Mouse (Mus musculus): ENCODE measurements at regions not wholly inside any gene's neighbourhood (a gene's known extent, or its start where the extent isn't known, plus 50 kb on each side); places are given as distances from the start of the nearest gene placed in this dataset.

GRCm38 (mm10) chr9:115361191-115361590, 51.0 kb upstream of the Stt3b start:
- DNase-seq (ENCODE audit: extremely low read depth, low read depth, low spot score), result no peak

GRCm38 (mm10) chr9:115361881-115362280, 51.7 kb upstream of the Stt3b start:
- no peak for DNase-seq (ENCODE audit: extremely low read depth, low read depth, low spot score)

- no peak for DNase-seq (ENCODE audit: extremely low read depth, low read depth, low spot score)
Observed at GRCm38 (mm10) chr9:115362486-115362885, 52.3 kb upstream of the Stt3b start.

GRCm38 (mm10) chr9:115364919-115365861, 55.0 kb upstream of the Stt3b start:
- DNase-seq (ENCODE audit: extremely low read depth, low read depth, low spot score), result no peak

GRCm38 (mm10) chr9:115367808-115368207, 57.6 kb upstream of the Stt3b start:
- DNase-seq (ENCODE audit: extremely low read depth, low read depth, low spot score), result no peak

GRCm38 (mm10) chr9:115380276-115380675, 70.1 kb upstream of the Stt3b start:
- DNase-seq (ENCODE audit: extremely low read depth, low read depth, low spot score), result no peak

GRCm38 (mm10) chr9:115382824-115383475, 72.7 kb upstream of the Stt3b start:
- peak; percentile 90 for DNase-seq (ENCODE audit: extremely low read depth, low read depth, low spot score)

GRCm38 (mm10) chr9:115383935-115384334, 73.7 kb upstream of the Stt3b start:
- peak; percentile 97 for DNase-seq (ENCODE audit: extremely low read depth, low read depth, low spot score)

GRCm38 (mm10) chr9:115384345-115384744, 74.1 kb upstream of the Stt3b start:
- peak; percentile 51 for DNase-seq (ENCODE audit: extremely low read depth, low read depth, low spot score)

- DNase-seq (ENCODE audit: extremely low read depth, low read depth, low spot score), result no peak
Observed at GRCm38 (mm10) chr9:115387471-115388360, 77.5 kb upstream of the Stt3b start.

GRCm38 (mm10) chr9:115388361-115388759, 78.1 kb upstream of the Stt3b start:
- DNase-seq (ENCODE audit: extremely low read depth, low read depth, low spot score), result no peak

- no peak for DNase-seq (ENCODE audit: extremely low read depth, low read depth, low spot score)
Observed at GRCm38 (mm10) chr9:115389082-115389481, 78.9 kb upstream of the Stt3b start.

GRCm38 (mm10) chr9:115390880-115391281, 80.7 kb upstream of the Stt3b start:
- no peak for DNase-seq (ENCODE audit: extremely low read depth, low read depth, low spot score)

GRCm38 (mm10) chr9:115395511-115395910, 85.3 kb upstream of the Stt3b start:
- DNase-seq (ENCODE audit: extremely low read depth, low read depth, low spot score), result no peak

GRCm38 (mm10) chr9:115400461-115400860, 90.2 kb upstream of the Stt3b start:
- no peak for DNase-seq (ENCODE audit: extremely low read depth, low read depth, low spot score)

GRCm38 (mm10) chr9:115401405-115402151, 91.4 kb upstream of the Stt3b start:
- DNase-seq (ENCODE audit: extremely low read depth, low read depth, low spot score), result no peak

GRCm38 (mm10) chr9:115402661-115403060, 92.4 kb upstream of the Stt3b start:
- no peak for DNase-seq (ENCODE audit: extremely low read depth, low read depth, low spot score)

- no peak for DNase-seq (ENCODE audit: extremely low read depth, low read depth, low spot score)
Observed at GRCm38 (mm10) chr9:115403354-115403968, 93.2 kb upstream of the Stt3b start.

- no peak for DNase-seq (ENCODE audit: extremely low read depth, low read depth, low spot score)
Observed at GRCm38 (mm10) chr9:115407901-115408470, 97.8 kb upstream of the Stt3b start.

- DNase-seq (ENCODE audit: extremely low read depth, low read depth, low spot score), result peak; percentile 51
Observed at GRCm38 (mm10) chr9:115408886-115409285, 98.7 kb upstream of the Stt3b start.

Data from fat pad, adult 2 months (tissue).